In genomic region chr11:19651929-19652328, GRCm38 (mm10) we compare ENCODE assay signal across 22 mouse cellular contexts.
"Had no signal": no experiment of that assay in that cellular context is flagged by ENCODE, and none has a peak within 500 bp of the region (broad histone marks: within the 10 kb centered on the region; RNA-seq: fewer than 3 reads in every experiment).

No protein-coding gene starts in this region.

- H3K4me2 ChIP-seq: limb, embryonic 13.5 days; liver, embryonic 12.5 days; liver, embryonic 15.5 days; midbrain, embryonic 12.5 days; midbrain, embryonic 15.5 days; neural tube, embryonic 13.5 days; stomach, embryonic 15.5 days had no signal

- H3K27ac ChIP-seq: kidney, postnatal 0 days; layer of hippocampus, adult 2 months; limb, embryonic 10.5 days; limb, embryonic 13.5 days; liver, embryonic 12.5 days; liver, embryonic 15.5 days; midbrain, embryonic 12.5 days; midbrain, embryonic 15.5 days; neural tube, embryonic 13.5 days; stomach, embryonic 15.5 days had no signal

- H3K4me3 ChIP-seq: layer of hippocampus, adult 2 months; limb, embryonic 10.5 days; limb, embryonic 13.5 days; liver, embryonic 12.5 days; liver, embryonic 15.5 days; midbrain, embryonic 12.5 days; midbrain, embryonic 15.5 days; myocyte; neural tube, embryonic 13.5 days; stomach, embryonic 15.5 days had no signal

- H3K9ac ChIP-seq: limb, embryonic 13.5 days; liver, embryonic 12.5 days; liver, embryonic 15.5 days; midbrain, embryonic 12.5 days; midbrain, embryonic 15.5 days; neural tube, embryonic 13.5 days; stomach, embryonic 15.5 days had no signal

- DNase-seq: kidney, adult 2 months; kidney, postnatal 25 days; layer of hippocampus, adult 9-11 months; liver; lung, adult 18-20 months; lung, postnatal 36 days; retina, postnatal 1 day; right cerebral cortex, postnatal 25 days; spleen, adult 18-20 months; thymus, postnatal 25 days had no signal

- H3K27me3 ChIP-seq: limb, embryonic 13.5 days; liver, embryonic 12.5 days; liver, embryonic 15.5 days; midbrain, embryonic 12.5 days; midbrain, embryonic 15.5 days; neural tube, embryonic 13.5 days; stomach, embryonic 15.5 days had no signal

- H3K4me1 ChIP-seq: limb, embryonic 10.5 days; limb, embryonic 13.5 days; liver, embryonic 12.5 days; liver, embryonic 15.5 days; midbrain, embryonic 12.5 days; midbrain, embryonic 15.5 days; neural tube, embryonic 13.5 days; stomach, embryonic 15.5 days had no signal

- ATAC-seq: liver, embryonic 12.5 days; lung, postnatal 0 days; midbrain, embryonic 15.5 days had no signal

- H3K36me3 ChIP-seq: limb, embryonic 10.5 days; limb, embryonic 13.5 days; liver, embryonic 12.5 days; liver, embryonic 15.5 days; midbrain, embryonic 12.5 days; midbrain, embryonic 15.5 days; neural tube, embryonic 13.5 days; stomach, embryonic 15.5 days had no signal

- H3K9me3 ChIP-seq: limb, embryonic 10.5 days; limb, embryonic 13.5 days; liver, embryonic 12.5 days; liver, embryonic 15.5 days; midbrain, embryonic 12.5 days; midbrain, embryonic 15.5 days; neural tube, embryonic 13.5 days; stomach, embryonic 15.5 days had no signal
